Mouse (Mus musculus) liver, adult 2 months (tissue): ENCODE data around the gene Sorl1. TPM values are rescaled to one million over a fixed set of nuclear protein-coding genes. Genes with fewer than 3 reads are reported as not detected.

ENCODE experiments used
- DNase-seq: peaks from one replicate; pipeline ENCODE4 v3.0.0-alpha.2; 2011; ENCODE audit warnings: low read depth, low spot score; ENCODE audit errors: extremely low read depth
- H3K27ac ChIP-seq: fragments of 200-500 bp; replicated peaks from 2 replicates; pipeline ENCODE4 v1.5.1; 2012; ENCODE audit warnings: low read depth, mild to moderate bottlenecking, control low read depth, inconsistent platforms, low read length; ENCODE audit not compliant: insufficient read depth
- H3K27me3 ChIP-seq: fragments of 200-500 bp; 2 replicates; pipeline ENCODE4 v1.6.1; 2012; ENCODE audit warnings: mild to moderate bottlenecking, moderate library complexity, low read length, inconsistent platforms; ENCODE audit not compliant: control insufficient read depth, insufficient read depth
- H3K36me3 ChIP-seq: fragments of 200-500 bp; 2 replicates; pipeline ENCODE4 v1.6.1; 2012; ENCODE audit warnings: low read length, inconsistent platforms; ENCODE audit not compliant: control insufficient read depth, insufficient read depth
- H3K4me1 ChIP-seq: fragments of 200-500 bp; 2 replicates; pipeline ENCODE4 v1.6.1; 2011; ENCODE audit warnings: low read length; ENCODE audit not compliant: control insufficient read depth, insufficient read depth
- H3K4me3 ChIP-seq: fragments of 200-500 bp; 2 replicates; pipeline ENCODE4 v1.5.1; 2011; ENCODE audit warnings: low read depth, mild to moderate bottlenecking, control low read depth, low read length, moderate library complexity; ENCODE audit not compliant: insufficient read depth
- H3K79me2 ChIP-seq: fragments of 200-500 bp; 2 replicates; pipeline ENCODE4 v1.6.1; 2012; ENCODE audit warnings: inconsistent platforms, mild to moderate bottlenecking, low read length, moderate library complexity; ENCODE audit not compliant: control insufficient read depth, insufficient read depth
- H3K9ac ChIP-seq: fragments of 200-500 bp; 2 replicates; pipeline ENCODE4 v1.6.1; 2012; ENCODE audit warnings: low read depth, mild to moderate bottlenecking, control low read depth, inconsistent platforms, low read length
- CTCF ChIP-seq: fragments of 200-500 bp; IDR thresholded peaks from 2 replicates; pipeline ENCODE4 v1.5.1; 2011; ENCODE audit warnings: low read depth, low read length, control low read depth
- POLR2A ChIP-seq: fragments of 200-500 bp; IDR thresholded peaks from 2 replicates; pipeline ENCODE4 v1.6.1; 2011; ENCODE audit warnings: low read length, control low read depth; ENCODE audit not compliant: insufficient read depth; ENCODE audit errors: extremely low read depth
- WGBS: fragments of 180-500 bp; shearing (Covaris S2); methylation state at CpG from one replicate; pipeline ENCODE4 v1.1.7; 2018; 5-methylcytosine and 5-hydroxymethylcytosine counted together
- polyA plus RNA-seq: library from polyadenylated mRNA; depleted of rRNA; stranded (reverse); fragments of >200 nt; gene quantifications from 2 replicates; pipeline ENCODE4 v1.2.3, GENCODE M21; 2012
- total RNA-seq: library from RNA; depleted of rRNA; stranded (reverse); fragments of >200 nt; gene quantifications from 2 replicates; pipeline ENCODE4 v1.2.3, GENCODE M21; 2014

The Sorl1 gene
- total and polyA plus RNA-seq, 2 experiments: 1.4 to 2.3 TPM

GRCm38 (mm10) chr9:42109131-42109530 lies 15.0 kb downstream of the Sorl1 start:
- WGBS: 57% methylated on average over 5 of the region's 5 CpGs
- H3K36me3 ChIP-seq: no peaks in the 10 kb centered on the region
- TF ChIP-seq POLR2A (no peak), CTCF (no peak)
- H3K79me2 ChIP-seq: no peaks in the 10 kb centered on the region
- no peak for DNase-seq
- H3K27ac ChIP-seq: no peak overlapping the region
- H3K27me3 ChIP-seq: no peaks in the 10 kb centered on the region
- no peak overlapping the region for H3K9ac ChIP-seq
- H3K4me3 ChIP-seq: no peak overlapping the region
- H3K4me1 ChIP-seq: no peaks in the 10 kb centered on the region

- Histone ChIP-seq H3K79me2 (no peaks in the 10 kb centered on the region), H3K4me3 (no peak overlapping the region), H3K4me1 (no peaks in the 10 kb centered on the region), H3K27ac (no peak overlapping the region), H3K9ac (no peak overlapping the region), H3K36me3 (no peaks in the 10 kb centered on the region), H3K27me3 (no peaks in the 10 kb centered on the region)
- no peak for DNase-seq
- no peak for TF ChIP-seq CTCF
- TF ChIP-seq POLR2A: no peak
- WGBS: 74% methylated on average over 6 of the region's 6 CpGs
These were observed 15.6 kb downstream of the Sorl1 start for GRCm38 (mm10) chr9:42108369-42108951.

GRCm38 (mm10) chr9:42107062-42107461 lies 17.0 kb downstream of the Sorl1 start:
- Histone ChIP-seq H3K9ac (no peak overlapping the region), H3K4me1 (no peaks in the 10 kb centered on the region), H3K79me2 (no peaks in the 10 kb centered on the region), H3K36me3 (no peaks in the 10 kb centered on the region), H3K4me3 (no peak overlapping the region), H3K27ac (no peak overlapping the region), H3K27me3 (no peaks in the 10 kb centered on the region)
- DNase-seq: no peak
- 95% methylated on average over 10 of the region's 10 CpGs for WGBS
- TF ChIP-seq POLR2A (no peak), CTCF (no peak)

GRCm38 (mm10) chr9:42106305-42106704 lies 17.8 kb downstream of the Sorl1 start:
- no peaks in the 10 kb centered on the region for H3K36me3 ChIP-seq
- 91% methylated on average over 7 of the region's 7 CpGs for WGBS
- TF ChIP-seq POLR2A: no peak
- TF ChIP-seq CTCF: no peak
- H3K4me3 ChIP-seq: no peak overlapping the region
- no peaks in the 10 kb centered on the region for H3K4me1 ChIP-seq
- no peaks in the 10 kb centered on the region for H3K27me3 ChIP-seq
- H3K27ac ChIP-seq: no peak overlapping the region
- no peaks in the 10 kb centered on the region for H3K79me2 ChIP-seq
- no peak for DNase-seq
- H3K9ac ChIP-seq: no peak overlapping the region

GRCm38 (mm10) chr9:42103546-42103945 lies 20.6 kb downstream of the Sorl1 start:
- TF ChIP-seq CTCF: no peak
- no peak for TF ChIP-seq POLR2A
- no peaks in the 10 kb centered on the region for H3K79me2 ChIP-seq
- no peaks in the 10 kb centered on the region for H3K36me3 ChIP-seq
- no peaks in the 10 kb centered on the region for H3K4me1 ChIP-seq
- DNase-seq: no peak
- no peak overlapping the region for H3K9ac ChIP-seq
- no peaks in the 10 kb centered on the region for H3K27me3 ChIP-seq
- 81% methylated on average over 7 of the region's 7 CpGs for WGBS
- H3K27ac ChIP-seq: no peak overlapping the region
- no peak overlapping the region for H3K4me3 ChIP-seq

- no peaks in the 10 kb centered on the region for H3K27me3 ChIP-seq
- no peak for TF ChIP-seq CTCF
- no peak for TF ChIP-seq POLR2A
- H3K36me3 ChIP-seq: no peaks in the 10 kb centered on the region
- H3K9ac ChIP-seq: no peak overlapping the region
- no peaks in the 10 kb centered on the region; the same call in 1 of the 2 replicates for H3K4me1 ChIP-seq
- H3K79me2 ChIP-seq: no peaks in the 10 kb centered on the region
- no peak overlapping the region for H3K27ac ChIP-seq
- 90% methylated on average over 6 of the region's 6 CpGs for WGBS
- DNase-seq: no peak
- H3K4me3 ChIP-seq: no peak overlapping the region
These were observed 22.1 kb downstream of the Sorl1 start for GRCm38 (mm10) chr9:42102013-42102412.
